Mouse (Mus musculus) right cerebral cortex, adult 2 months (tissue): ENCODE data around the gene Car14.

Experiments
- DNase-seq, 2 experiments: peaks; one replicate each; pipeline ENCODE4 v3.0.0; 2021 to 2022; ENCODE audit warnings: low spot score in 2 of 2

The Car14 gene

DNA sequence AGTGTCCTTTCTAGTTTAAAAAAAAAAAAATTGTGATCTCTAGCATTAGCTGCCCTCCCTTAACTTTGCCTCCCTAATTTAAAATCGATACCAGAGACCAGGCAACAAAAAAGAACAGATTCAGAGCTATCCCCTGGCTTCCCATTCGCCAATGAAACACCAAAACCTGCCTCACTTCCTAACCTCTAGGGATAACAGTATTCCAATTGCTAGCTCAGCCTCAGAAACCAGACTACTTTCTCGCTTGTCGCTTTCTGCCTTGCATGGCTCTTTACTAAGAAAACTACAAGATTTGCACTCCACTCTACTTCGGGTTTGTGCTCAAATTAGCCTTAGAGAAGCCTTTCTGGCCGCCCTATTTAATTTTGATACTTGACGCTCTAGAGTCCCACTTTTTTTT is 48.4 kb downstream of the Car14 start:
- no peak for DNase-seq

- DNase-seq: peak; percentile 94 to 96
These were observed 48.9 kb downstream of the Car14 start, which contains the start of gene Prpf3 for GRCm38 (mm10) chr3:95855502-95856089. Gene Prpf3 (minus strand): TSS chr3:95855885.

GRCm38 (mm10) chr3:95851317-95851716 is 53.2 kb downstream of the Car14 start:
- DNase-seq: no peak

DNA sequence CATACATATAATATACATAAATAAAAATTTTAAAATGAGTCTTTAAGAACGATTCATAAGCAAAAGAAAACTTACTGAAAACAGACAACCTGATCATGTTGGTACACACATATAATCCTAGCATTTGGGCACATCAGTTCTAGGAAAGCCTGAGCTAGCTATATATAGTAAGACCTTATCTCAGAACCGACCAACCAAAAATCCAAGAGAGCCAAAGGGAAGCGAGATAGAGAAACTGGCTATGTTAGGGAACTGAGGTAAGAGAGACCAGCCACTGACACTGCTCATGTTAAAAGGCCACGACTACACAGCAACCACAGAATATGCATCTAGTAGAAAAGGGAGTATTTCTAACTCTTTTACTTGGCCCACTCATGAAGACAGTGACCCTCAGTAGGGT is 53.9 kb downstream of the Car14 start:
- DNase-seq: no peak
